Mouse (Mus musculus) layer of hippocampus, adult 2 months (tissue): ENCODE measurements around the gene Zfp273. TPM values are rescaled to one million over a fixed set of nuclear protein-coding genes. Genes with fewer than 3 reads are reported as not detected.
"Not testable (repeated sequence)": the region's sequence is repeated elsewhere in the genome, so short reads cannot be mapped to it uniquely, and the experiment has no call there.

Experiments
- DNase-seq, 2 experiments: peaks; one replicate each; pipeline ENCODE4 v3.0.0; 2022; ENCODE audit warnings: low spot score in 2 of 2
- H3K27ac ChIP-seq: fragments of 200-600 bp; 2 replicates; pipeline ENCODE4 v1.8.1; 2022
- H3K4me3 ChIP-seq: fragments of 200-600 bp; 2 replicates; pipeline ENCODE4 v1.8.1; 2022; ENCODE audit warnings: mild to moderate bottlenecking
- CTCF ChIP-seq: fragments of 200-600 bp; conservative IDR thresholded peaks from 2 replicates; pipeline ENCODE4 v1.8.1; 2022; ENCODE audit warnings: antibody characterized with exemption, mild to moderate bottlenecking, moderate library complexity
- long read RNA-seq, 2 experiments: library from polyadenylated mRNA; stranded (forward); transcript quantifications; one replicate each; pipeline ENCODE4 v2.0.0; 2021; ENCODE audit warnings: borderline mapping rate in 2 of 2
- total RNA-seq, 2 experiments: library from RNA; stranded (reverse); gene quantifications; 2 replicates each; pipeline ENCODE4 v1.2.3; 2021

The Zfp273 gene
- total RNA-seq: 1 to 10 TPM; 8.2 to 9.4 TPM
- long read RNA-seq, experiment 1: 0 reads
- long read RNA-seq, experiment 2, partial matches to known transcripts: 0 of 4 reads
- long read RNA-seq, experiment 2, other reads (novel, unspliced or antisense): 3 of 4 reads

- Histone ChIP-seq H3K27ac (peak within 1 kb of the TSS; percentile 89), H3K4me3 (peak within 1 kb of the TSS; percentile 70)
- DNase-seq: peak; percentile 73 to 85
- TF ChIP-seq CTCF: no peak
These were observed at the start of gene Zfp273 for GRCm38 (mm10) chr13:67813710-67814660. Gene Zfp273 (plus strand): TSS chr13:67813740.

- peak; percentile 69 to 82 for DNase-seq
- peak within 1 kb of the TSS; percentile 65 for H3K27ac ChIP-seq
- H3K4me3 ChIP-seq: peak within 1 kb of the TSS; percentile 70
- no peak for TF ChIP-seq CTCF
These were observed 34.0 kb upstream of the Zfp273 start, which contains the start of gene Zfp493 for GRCm38 (mm10) chr13:67779265-67780221. Gene Zfp493 (plus strand): TSS chr13:67779693.

GRCm38 (mm10) chr13:67791921-67792455 is 21.6 kb upstream of the Zfp273 start:
- H3K27ac ChIP-seq: no peak overlapping the region
- no peak for DNase-seq

GRCm38 (mm10) chr13:67798618-67799017 is 14.9 kb upstream of the Zfp273 start:
- Histone ChIP-seq H3K4me3 (no peak overlapping the region), H3K27ac (no peak overlapping the region)
- DNase-seq: no peak
- TF ChIP-seq CTCF: no peak

More at GRCm38 (mm10) chr13:67791921-67792455, 21.6 kb upstream of the Zfp273 start:
- no peak overlapping the region for H3K4me3 ChIP-seq
- TF ChIP-seq CTCF: no peak

GRCm38 (mm10) chr13:67799151-67799550 is 14.4 kb upstream of the Zfp273 start:
- not testable (repeated sequence) for H3K4me3 ChIP-seq, H3K27ac ChIP-seq, DNase-seq

GRCm38 (mm10) chr13:67811651-67812210 is 1.8 kb upstream of the Zfp273 start:
- Histone ChIP-seq H3K27ac (no peak overlapping the region), H3K4me3 (no peak overlapping the region)
- no peak for TF ChIP-seq CTCF
- no peak for DNase-seq

GRCm38 (mm10) chr13:67812961-67813709 is 405 bp upstream of the Zfp273 start:
- TF ChIP-seq CTCF: no peak
- H3K27ac ChIP-seq: peak overlapping the region; percentile 89; the same call in 1 of the 2 replicates
- no peak for DNase-seq
- peak overlapping the region; percentile 70 for H3K4me3 ChIP-seq

- TF ChIP-seq CTCF: no peak
- DNase-seq: peak in 1 of 2 experiments; percentile 29
These were observed 5.1 kb downstream of the Zfp273 start for GRCm38 (mm10) chr13:67818636-67819035.

GRCm38 (mm10) chr13:67830911-67831336 is 17.4 kb downstream of the Zfp273 start, which contains the start of gene Gm10037:
Gene Gm10037 (plus strand): TSS chr13:67831106.
- H3K4me3 ChIP-seq: peak within 1 kb of the TSS; percentile 74
- no peak for TF ChIP-seq CTCF
- peak; percentile 65 to 69 for DNase-seq
- peak within 1 kb of the TSS; percentile 88 for H3K27ac ChIP-seq

More at GRCm38 (mm10) chr13:67818636-67819035, 5.1 kb downstream of the Zfp273 start:
- Histone ChIP-seq H3K27ac (peak overlapping the region; percentile 36; the same call in 1 of the 2 replicates), H3K4me3 (no peak overlapping the region)

- peak; percentile 50 for TF ChIP-seq CTCF
- H3K4me3 ChIP-seq, H3K27ac ChIP-seq, DNase-seq: not testable (repeated sequence)
These were observed 19.6 kb downstream of the Zfp273 start for GRCm38 (mm10) chr13:67833137-67833536.

GRCm38 (mm10) chr13:67843775-67844118 is 30.2 kb downstream of the Zfp273 start:
- TF ChIP-seq CTCF: no peak
- DNase-seq: no peak
- H3K27ac ChIP-seq: peak overlapping the region; percentile 90
- peak overlapping the region; percentile 43 for H3K4me3 ChIP-seq
